Mouse (Mus musculus): ENCODE measurements around the gene Sox5. TPM values are rescaled to one million over a fixed set of nuclear protein-coding genes. Genes with fewer than 3 reads are reported as not detected.

Gene Sox5
- total and polyA plus RNA-seq, 2 experiments from 2014 or later: 26.2 to 32.9 TPM

DNA sequence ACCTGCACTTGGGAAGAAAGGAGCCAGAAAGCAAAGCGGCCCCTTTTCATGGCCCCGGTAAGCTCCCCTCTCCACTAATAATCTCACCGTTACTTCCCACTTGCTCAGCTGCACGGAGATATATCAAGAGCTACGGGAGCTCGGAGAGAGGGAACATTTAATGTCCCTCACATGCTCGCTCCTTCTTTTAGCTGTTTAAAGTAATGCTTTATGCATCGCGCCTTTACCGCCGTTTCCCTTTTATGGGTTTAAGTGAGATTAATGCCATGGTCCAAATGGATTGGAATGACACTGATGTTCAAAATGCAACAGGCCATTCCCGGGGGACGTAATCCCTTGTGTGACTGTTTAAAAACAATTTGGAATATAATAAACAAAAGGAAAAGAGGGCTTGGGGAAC lies 783.6 kb downstream of the Sox5 start:
- H3K27me3 ChIP-seq (ENCODE audit: insufficient read depth, low read length): no peaks in the 10 kb centered on the region
- no peak overlapping the region for H3K27ac ChIP-seq
- no peak for TF ChIP-seq CTCF (IDR thresholded peaks at IDR 0.05; ENCODE audit: low read depth)
- H3K4me1 ChIP-seq (ENCODE audit: insufficient read depth, low read length): no peaks in the 10 kb centered on the region
- no peak for DNase-seq (ENCODE audit: low spot score)
- ATAC-seq: no peak
- no peaks in the 10 kb centered on the region for H3K36me3 ChIP-seq (ENCODE audit: insufficient read depth, low read length)
- no peak overlapping the region for H3K4me3 ChIP-seq (ENCODE audit: low read length)
- no peak overlapping the region for H3K9ac ChIP-seq (replicated peaks; ENCODE audit: low read length)
- no peak overlapping the region for H3K4me2 ChIP-seq (ENCODE audit: low read depth, low read length)
- no peaks in the 10 kb centered on the region for H3K9me3 ChIP-seq (ENCODE audit: low read length)
- 68% methylated on average over 13 of the region's 13 CpGs for WGBS

DNA sequence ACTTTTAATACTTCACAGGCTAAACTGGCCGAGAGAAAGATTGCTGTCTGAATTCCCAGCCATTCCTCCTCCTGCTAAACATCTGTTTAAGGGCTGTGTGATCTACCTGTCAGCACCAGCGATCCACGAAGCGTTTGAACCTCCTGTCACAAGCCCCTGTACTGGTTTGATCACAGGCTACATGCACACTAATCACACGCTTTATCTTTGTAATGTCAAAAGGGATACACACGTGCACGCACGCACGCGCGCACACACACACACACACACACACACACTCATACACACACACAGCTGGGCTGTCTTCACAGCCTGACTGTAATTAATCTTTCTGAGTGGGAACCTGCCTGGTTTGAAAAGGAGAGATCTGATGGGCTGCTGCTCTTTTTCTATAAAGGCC lies 784.2 kb downstream of the Sox5 start:
- H3K4me2 ChIP-seq (ENCODE audit: low read depth, low read length): no peak overlapping the region
- no peaks in the 10 kb centered on the region for H3K9me3 ChIP-seq (ENCODE audit: low read length)
- H3K9ac ChIP-seq (replicated peaks; ENCODE audit: low read length): no peak overlapping the region
- TF ChIP-seq CTCF (IDR thresholded peaks at IDR 0.05; ENCODE audit: low read depth): no peak
- no peak for ATAC-seq
- H3K36me3 ChIP-seq (ENCODE audit: insufficient read depth, low read length): no peaks in the 10 kb centered on the region
- 75% methylated on average over 11 of the region's 11 CpGs for WGBS
- H3K4me3 ChIP-seq (ENCODE audit: low read length): no peak overlapping the region
- no peaks in the 10 kb centered on the region for H3K27me3 ChIP-seq (ENCODE audit: insufficient read depth, low read length)
- DNase-seq (ENCODE audit: low spot score): no peak
- no peaks in the 10 kb centered on the region for H3K4me1 ChIP-seq (ENCODE audit: insufficient read depth, low read length)
- H3K27ac ChIP-seq: no peak overlapping the region

DNA sequence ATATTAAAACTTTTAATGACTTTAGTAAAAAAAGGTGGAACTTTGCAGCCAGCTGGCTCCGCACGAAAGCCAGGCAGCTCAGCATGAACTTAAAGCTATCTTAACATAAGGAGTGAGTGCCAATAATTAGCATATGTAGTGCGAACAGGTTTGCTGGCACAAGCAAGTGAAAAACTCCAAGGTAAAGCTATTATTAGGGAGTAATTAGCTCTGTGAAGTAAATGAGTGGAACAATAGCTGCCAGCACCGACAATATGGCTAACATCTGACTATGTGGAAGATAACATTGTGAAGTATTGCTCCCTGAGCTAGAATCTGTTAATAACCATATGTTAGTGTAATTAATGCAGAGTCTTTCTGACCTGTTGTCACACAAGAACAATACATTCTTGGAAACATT lies 786.7 kb downstream of the Sox5 start:
- Histone ChIP-seq H3K4me1 (ENCODE audit: insufficient read depth, low read length) (no peaks in the 10 kb centered on the region), H3K4me2 (ENCODE audit: low read depth, low read length) (no peak overlapping the region), H3K4me3 (ENCODE audit: low read length) (no peak overlapping the region), H3K27ac (no peak overlapping the region), H3K9me3 (ENCODE audit: low read length) (no peaks in the 10 kb centered on the region), H3K36me3 (ENCODE audit: insufficient read depth, low read length) (no peaks in the 10 kb centered on the region), H3K27me3 (ENCODE audit: insufficient read depth, low read length) (no peaks in the 10 kb centered on the region), H3K9ac (replicated peaks; ENCODE audit: low read length) (no peak overlapping the region)
- ATAC-seq: peak; percentile 38; the same call in 1 of the 2 replicates
- no peak for TF ChIP-seq CTCF (IDR thresholded peaks at IDR 0.05; ENCODE audit: low read depth)
- DNase-seq (ENCODE audit: low spot score): peak; percentile 56
- WGBS: 25% methylated on average over 4 of the region's 4 CpGs

DNA sequence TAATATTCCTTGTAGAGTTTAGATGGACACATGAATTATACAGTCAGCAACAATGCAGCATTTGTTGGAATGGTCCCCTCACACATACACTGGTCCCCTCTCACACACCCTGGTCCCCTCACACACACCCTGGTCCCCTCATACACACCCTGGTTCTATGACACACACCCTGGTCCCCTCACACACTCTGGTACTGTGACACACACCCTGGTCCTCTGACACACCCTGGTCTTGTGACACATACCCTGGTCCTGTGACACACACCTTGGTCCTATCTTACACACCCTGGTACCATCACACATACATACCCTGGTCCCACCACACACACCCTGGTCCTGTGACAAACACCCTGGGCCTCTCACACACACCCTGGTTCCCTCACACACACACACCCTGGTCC lies 794.2 kb downstream of the Sox5 start:
- Histone ChIP-seq H3K9me3 (ENCODE audit: low read length) (no peaks in the 10 kb centered on the region), H3K4me2 (ENCODE audit: low read depth, low read length) (no peak overlapping the region), H3K36me3 (ENCODE audit: insufficient read depth, low read length) (no peaks in the 10 kb centered on the region), H3K4me1 (ENCODE audit: insufficient read depth, low read length) (no peaks in the 10 kb centered on the region), H3K27me3 (ENCODE audit: insufficient read depth, low read length) (no peaks in the 10 kb centered on the region), H3K27ac (no peak overlapping the region), H3K9ac (replicated peaks; ENCODE audit: low read length) (no peak overlapping the region), H3K4me3 (ENCODE audit: low read length) (no peak overlapping the region)
- ATAC-seq (no peak), DNase-seq (ENCODE audit: low spot score) (no peak)
- no peak for TF ChIP-seq CTCF (IDR thresholded peaks at IDR 0.05; ENCODE audit: low read depth)

DNA sequence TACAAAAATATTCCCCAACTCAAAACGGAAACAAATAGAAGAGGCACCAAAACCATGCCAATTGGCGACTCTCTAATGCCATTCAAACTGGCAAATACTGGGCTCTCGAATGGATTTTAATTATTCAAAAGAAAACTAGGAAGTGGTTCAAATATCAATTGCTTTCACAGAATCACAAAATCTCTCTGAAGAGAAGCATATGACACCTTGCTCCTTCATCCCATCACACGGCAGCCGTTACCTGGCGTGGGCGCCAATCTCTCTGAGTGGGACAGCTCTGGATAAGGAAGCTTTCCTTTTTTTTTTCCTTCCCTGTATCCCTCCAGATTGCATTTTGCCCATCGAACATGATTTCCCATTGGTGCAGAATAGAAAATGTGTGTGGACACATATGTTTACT lies 801.6 kb downstream of the Sox5 start:
- Histone ChIP-seq H3K9me3 (ENCODE audit: low read length) (no peaks in the 10 kb centered on the region), H3K4me1 (ENCODE audit: insufficient read depth, low read length) (no peaks in the 10 kb centered on the region), H3K27me3 (ENCODE audit: insufficient read depth, low read length) (no peaks in the 10 kb centered on the region), H3K36me3 (ENCODE audit: insufficient read depth, low read length) (no peaks in the 10 kb centered on the region), H3K27ac (no peak overlapping the region), H3K4me3 (ENCODE audit: low read length) (no peak overlapping the region), H3K9ac (replicated peaks; ENCODE audit: low read length) (no peak overlapping the region), H3K4me2 (ENCODE audit: low read depth, low read length) (no peak overlapping the region)
- no peak for TF ChIP-seq CTCF (IDR thresholded peaks at IDR 0.05; ENCODE audit: low read depth)
- WGBS: 87% methylated on average over 8 of the region's 8 CpGs
- ATAC-seq: no peak
- DNase-seq (ENCODE audit: low spot score): no peak

DNA sequence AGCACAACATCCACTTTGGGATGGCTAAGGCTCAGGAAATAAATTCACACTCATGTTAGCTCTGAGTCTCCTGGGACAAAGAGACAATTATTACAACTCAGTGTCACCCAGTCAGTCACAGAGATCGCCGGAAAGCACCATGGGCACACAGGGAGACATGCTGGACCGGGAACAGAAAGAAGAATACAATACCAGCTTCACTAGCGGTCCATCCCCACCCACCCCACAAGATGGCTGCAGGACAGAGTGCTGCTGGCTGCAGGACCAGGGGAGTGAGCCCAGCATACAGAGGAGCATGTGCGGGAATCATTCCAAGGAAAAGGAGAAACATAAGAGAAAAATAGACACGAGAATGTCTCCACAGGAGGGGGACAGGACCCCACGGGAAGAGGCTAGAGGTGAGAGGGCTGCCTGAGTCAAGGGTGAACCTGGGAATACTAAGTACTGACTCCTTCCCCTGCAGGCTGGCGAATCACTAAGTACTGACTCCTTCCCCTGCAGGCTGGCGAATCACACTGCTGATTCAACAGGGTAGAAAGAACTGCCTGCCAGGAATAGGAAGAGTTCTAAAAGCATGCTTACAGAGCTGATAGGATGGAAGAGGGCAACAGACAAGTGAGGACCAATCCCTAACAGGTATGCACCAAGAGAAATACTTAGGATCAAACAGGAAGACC lies 813.9 kb downstream of the Sox5 start:
- DNase-seq (ENCODE audit: low spot score) (peak; percentile 40), ATAC-seq (peak; percentile 78)
- WGBS: 34% methylated on average over 9 of the region's 9 CpGs
- H3K4me2 ChIP-seq (ENCODE audit: low read depth, low read length): peak overlapping the region; percentile 30; the same call in 1 of the 2 replicates
- 0 out of 2 replicates have a peak, but pooled peaks cover 3% of the 10 kb centered on the region for H3K4me1 ChIP-seq (ENCODE audit: insufficient read depth, low read length)
- no peak overlapping the region for H3K9ac ChIP-seq (replicated peaks; ENCODE audit: low read length)
- H3K27me3 ChIP-seq (ENCODE audit: insufficient read depth, low read length): no peaks in the 10 kb centered on the region
- peak; percentile 14; the same call in 1 of the 2 replicates for TF ChIP-seq CTCF (IDR thresholded peaks at IDR 0.05; ENCODE audit: low read depth)
- no peaks in the 10 kb centered on the region for H3K36me3 ChIP-seq (ENCODE audit: insufficient read depth, low read length)
- no peak overlapping the region for H3K4me3 ChIP-seq (ENCODE audit: low read length)
- no peaks in the 10 kb centered on the region for H3K9me3 ChIP-seq (ENCODE audit: low read length)
- peak overlapping the region; percentile 64 for H3K27ac ChIP-seq

DNA sequence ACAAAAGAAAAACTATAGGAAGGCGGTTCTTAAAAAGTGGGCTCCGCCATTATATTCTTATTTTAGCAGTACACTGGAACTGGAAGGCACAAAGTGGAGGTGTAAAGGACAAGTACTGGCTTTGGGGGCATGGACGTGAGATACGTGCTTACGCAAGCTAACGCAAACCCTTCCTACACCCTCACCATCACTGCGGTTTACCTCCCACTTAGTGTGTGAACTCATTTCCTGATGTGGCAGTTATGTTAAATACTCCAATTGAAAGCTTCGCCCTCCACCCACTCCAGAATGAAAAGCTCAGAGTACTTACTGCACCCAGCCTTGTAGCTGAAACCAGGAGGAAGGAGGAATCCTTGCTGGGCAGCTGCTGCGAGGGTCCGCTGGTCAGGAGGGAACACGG lies 821.3 kb downstream of the Sox5 start:
- H3K27ac ChIP-seq: no peak overlapping the region
- DNase-seq (ENCODE audit: low spot score) (no peak), ATAC-seq (no peak)
- 92% methylated on average over 11 of the region's 11 CpGs for WGBS
- H3K27me3 ChIP-seq (ENCODE audit: insufficient read depth, low read length): no peaks in the 10 kb centered on the region
- no peak for TF ChIP-seq CTCF (IDR thresholded peaks at IDR 0.05; ENCODE audit: low read depth)
- H3K36me3 ChIP-seq (ENCODE audit: insufficient read depth, low read length): no peaks in the 10 kb centered on the region
- no peaks in the 10 kb centered on the region for H3K4me1 ChIP-seq (ENCODE audit: insufficient read depth, low read length)
- no peak overlapping the region for H3K4me2 ChIP-seq (ENCODE audit: low read depth, low read length)
- no peaks in the 10 kb centered on the region for H3K9me3 ChIP-seq (ENCODE audit: low read length)
- no peak overlapping the region for H3K9ac ChIP-seq (replicated peaks; ENCODE audit: low read length)
- no peak overlapping the region for H3K4me3 ChIP-seq (ENCODE audit: low read length)
